Mouse (Mus musculus) adrenal gland, postnatal 14 days (tissue): Measurements from ENCODE around the gene 1700012B09Rik. TPM values are rescaled to one million over a fixed set of nuclear protein-coding genes. Genes with fewer than 3 reads are reported as not detected.

ENCODE experiments used
- DNase-seq: peaks from one replicate; pipeline ENCODE4 v3.0.0; 2021; ENCODE audit warnings: mixed read lengths
- long read RNA-seq, 2 experiments: library from polyadenylated mRNA; stranded (forward); transcript quantifications; one replicate each; pipeline ENCODE4 v2.0.0; 2021
- total RNA-seq: library from RNA; stranded (reverse); gene quantifications from 2 replicates; pipeline ENCODE4 v1.2.3, GENCODE M21; 2021

1700012B09Rik gene
- not detected in 2 replicates for total RNA-seq
- long read RNA-seq, experiment 1: 0 reads
- long read RNA-seq, experiment 2: 0 reads

DNA sequence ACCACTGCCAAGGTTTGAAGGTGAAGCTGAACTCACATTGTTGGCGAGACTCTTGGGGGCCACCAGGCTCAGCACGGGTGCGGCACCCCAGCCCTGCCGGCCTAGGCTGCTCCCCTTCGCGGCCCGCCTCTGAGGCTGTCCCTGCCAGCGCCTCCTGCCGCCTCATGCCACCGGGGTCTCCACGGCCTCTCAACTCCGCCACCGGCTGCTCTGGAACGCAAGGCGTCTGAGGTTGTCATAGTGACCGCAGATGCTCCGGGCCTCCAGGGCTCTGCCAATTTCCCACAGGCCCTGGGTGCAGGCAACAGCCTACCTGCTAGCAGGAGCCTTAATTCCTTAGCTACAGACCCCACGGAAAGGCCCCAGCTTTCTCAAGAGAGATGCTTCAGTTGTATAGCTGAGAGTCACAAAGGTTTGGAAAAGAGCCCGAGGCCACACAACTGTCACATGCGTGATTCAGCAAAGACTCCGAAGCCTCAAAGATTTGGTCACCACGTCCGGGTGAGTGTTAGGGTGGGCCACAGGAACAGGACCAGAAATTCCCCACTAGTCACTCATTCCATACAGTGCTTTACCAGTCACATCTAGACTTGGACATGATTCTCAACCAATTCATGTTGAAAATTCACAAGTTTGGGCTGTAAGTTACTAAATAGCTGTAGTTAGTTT, at the start of gene 1700012B09Rik:
Gene 1700012B09Rik, minus strand, starts transcription at position 228 of the 669 bp plus-strand sequence.
- DNase-seq: peak; percentile 16

DNA sequence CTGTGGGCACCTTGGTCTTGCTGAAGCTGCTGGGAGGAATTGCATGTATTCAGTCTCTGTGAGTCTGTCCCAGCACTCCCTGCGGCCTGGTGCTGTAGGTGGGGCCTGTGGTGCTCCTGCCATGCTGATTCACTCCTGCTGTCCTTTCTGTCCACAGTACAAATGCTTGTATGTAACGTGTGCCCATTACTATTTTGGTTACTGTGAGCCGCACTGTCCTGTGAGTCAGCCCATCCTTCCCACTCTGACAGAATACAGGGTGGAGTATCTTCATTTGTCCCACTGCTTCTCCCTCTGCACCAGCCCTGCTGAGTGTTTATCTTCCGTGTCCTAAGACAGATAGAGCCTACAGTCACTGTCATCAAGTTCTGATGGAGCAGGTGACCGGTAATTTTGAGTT, 39.3 kb upstream of the 1700012B09Rik start:
- no peak for DNase-seq

DNA sequence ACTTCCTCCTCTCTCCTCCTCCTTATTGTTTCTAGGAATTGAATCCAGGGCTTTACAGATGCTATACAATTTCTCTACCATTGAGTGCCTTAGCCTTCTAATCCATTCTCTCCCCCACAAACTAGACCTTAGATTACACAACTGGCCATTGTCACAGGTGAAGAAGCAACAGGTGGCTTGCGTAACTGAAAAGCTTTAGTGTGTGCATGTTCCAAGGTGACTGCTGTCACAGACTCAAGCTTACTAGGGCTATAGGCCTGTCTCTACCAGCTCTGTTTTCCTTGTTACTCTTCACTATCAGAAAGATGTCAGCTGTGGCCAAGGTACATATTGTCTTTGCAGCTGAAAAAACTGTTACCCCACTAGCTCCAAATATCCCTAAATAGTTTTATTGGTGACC, 36.0 kb upstream of the 1700012B09Rik start:
- no peak for DNase-seq

DNA sequence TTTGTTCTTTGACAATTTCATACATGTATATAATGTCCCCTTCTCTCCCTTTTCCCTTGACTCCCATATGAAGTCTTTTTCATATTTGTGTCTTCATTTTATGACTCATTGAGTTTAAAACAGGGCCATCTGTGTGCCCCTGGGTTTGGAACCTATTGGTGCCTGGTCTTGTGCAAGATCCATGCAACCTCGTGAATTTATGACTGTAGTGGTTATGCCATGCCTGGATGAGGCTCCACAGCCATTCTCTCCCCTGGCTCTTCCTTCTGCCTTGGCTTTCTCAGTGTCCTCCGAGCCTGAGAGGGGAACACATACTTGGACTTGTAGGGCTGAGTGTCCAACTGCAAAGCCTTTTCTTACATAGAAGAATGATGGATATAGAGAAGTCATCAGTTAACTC, 34.9 kb upstream of the 1700012B09Rik start:
- peak; percentile 32 for DNase-seq

- DNase-seq: no peak
Observed at GRCm38 (mm10) chr9:14787356-14787755, 16.5 kb upstream of the 1700012B09Rik start.

GRCm38 (mm10) chr9:14784039-14785002, 13.5 kb upstream of the 1700012B09Rik start, which contains the start of the genes Mre11a and Ankrd49:
Mre11a (plus strand) TSS chr9:14784654.
Ankrd49 (minus strand) TSS chr9:14784856.
- DNase-seq: peak; percentile 94

DNA sequence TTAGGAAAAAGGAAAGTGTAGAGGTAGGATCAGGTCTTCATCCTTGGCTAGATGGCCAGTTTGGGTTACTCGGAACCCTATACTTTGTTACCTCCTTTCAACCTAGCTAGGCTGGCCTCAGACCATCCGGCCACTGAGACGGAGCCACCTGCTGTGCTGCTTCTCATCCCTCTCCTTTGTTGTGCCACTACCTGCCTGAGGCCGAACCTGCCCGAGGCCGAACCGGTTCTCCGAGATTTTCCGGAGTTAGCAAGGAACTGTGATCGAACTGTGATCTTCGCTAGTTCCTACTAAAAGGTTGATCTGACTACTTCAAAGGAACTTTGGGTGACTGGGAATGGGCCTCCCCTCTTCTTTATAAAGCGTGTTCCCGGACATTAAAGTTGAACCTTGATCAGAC, 7.5 kb upstream of the 1700012B09Rik start:
- no peak for DNase-seq

DNA sequence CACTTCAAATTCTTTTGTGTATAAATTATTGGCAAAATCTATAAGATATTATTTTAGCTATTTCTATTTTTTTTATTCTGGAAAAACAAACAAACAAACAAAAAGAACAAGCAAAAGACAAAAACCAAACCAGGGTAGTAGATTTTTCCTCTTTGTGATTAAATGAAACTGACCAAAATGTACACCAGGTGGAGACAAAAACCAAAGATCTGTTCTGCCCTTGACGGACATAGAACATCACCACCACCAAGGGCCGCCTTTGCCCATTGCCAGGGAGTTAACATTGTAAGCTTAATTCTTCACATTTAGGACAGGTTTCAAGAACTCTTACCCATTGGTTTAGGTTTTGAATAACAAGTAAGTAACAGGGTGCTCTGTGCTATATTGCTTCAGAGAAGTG, 3.0 kb upstream of the 1700012B09Rik start:
- DNase-seq: no peak

- DNase-seq: no peak
Observed at GRCm38 (mm10) chr9:14772074-14772473, 1.2 kb upstream of the 1700012B09Rik start.

DNA sequence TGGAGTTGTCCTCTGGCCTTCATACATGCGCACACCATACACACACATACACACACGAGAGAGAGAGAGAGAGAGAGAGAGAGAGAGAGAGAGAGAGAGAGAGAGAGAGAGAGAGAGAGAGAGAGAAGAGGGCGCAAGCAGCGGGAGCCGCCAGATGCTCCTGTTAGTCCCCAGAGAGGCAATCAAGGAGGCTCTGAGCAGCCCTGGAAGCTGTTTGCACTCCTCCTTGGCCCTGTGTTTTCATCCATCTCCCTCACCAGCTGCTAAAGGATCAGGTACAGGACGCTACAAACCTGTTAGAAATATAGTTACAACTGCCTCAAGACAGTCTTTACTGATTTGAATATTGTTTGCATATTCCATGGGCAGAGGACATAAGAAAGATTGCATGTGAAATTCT, 1.0 kb downstream of the 1700012B09Rik start:
- DNase-seq: no peak

- DNase-seq: peak; percentile 61
Observed at GRCm38 (mm10) chr9:14764765-14765164, 6.1 kb downstream of the 1700012B09Rik start.

DNA sequence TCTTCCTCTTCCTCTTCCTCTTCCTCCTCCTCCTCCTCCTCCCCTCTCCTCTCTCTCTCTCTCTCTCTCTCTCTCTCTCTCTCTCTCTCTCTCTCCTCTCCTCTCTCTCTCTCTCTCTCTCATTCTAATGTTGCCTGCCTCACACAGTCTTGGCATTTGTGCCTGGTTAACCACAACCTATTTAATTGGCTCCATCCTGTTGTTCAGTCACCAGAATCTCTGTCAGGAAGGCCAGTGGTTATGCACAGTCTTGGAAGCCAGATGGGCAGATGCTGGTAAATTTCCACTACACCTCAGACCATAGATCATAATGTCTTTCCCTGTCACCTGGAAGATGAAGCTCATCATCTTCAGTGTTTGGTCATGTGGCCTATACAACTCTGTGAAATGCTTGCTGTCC, 11.6 kb downstream of the 1700012B09Rik start:
- no peak for DNase-seq

GRCm38 (mm10) chr9:14758590-14758989, 12.2 kb downstream of the 1700012B09Rik start:
- no peak for DNase-seq

- no peak for DNase-seq
Observed at GRCm38 (mm10) chr9:14754469-14754868, 16.4 kb downstream of the 1700012B09Rik start.

GRCm38 (mm10) chr9:14753947-14754346, 16.9 kb downstream of the 1700012B09Rik start:
- DNase-seq: no peak

DNA sequence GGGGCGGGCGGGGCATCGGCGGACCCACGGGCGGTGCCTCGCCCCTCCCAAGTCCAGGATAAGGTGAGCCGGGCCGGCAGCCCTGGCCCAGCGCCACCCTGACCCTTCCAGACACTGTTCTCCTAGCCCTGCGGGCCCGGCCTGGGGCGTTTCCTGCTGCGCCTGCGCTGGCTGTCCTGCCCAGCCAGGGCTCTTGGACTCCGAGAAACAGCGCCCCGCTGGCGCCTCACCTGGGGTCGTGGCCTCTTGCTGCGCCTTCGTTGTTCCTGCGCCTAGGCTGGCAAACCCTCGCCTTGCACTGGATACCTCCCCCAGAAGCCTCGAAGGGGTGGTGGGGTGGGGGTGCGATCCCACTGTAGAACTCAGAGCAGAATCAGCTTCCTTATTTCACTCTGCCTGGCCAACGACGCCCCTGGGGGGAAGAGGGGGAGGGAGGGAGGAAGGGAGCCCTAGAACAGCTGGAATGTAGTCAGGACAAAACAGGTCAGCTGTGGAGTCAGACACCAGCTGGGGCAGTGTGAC, 18.8 kb downstream of the 1700012B09Rik start, which contains the start of gene Fut4:
Gene Fut4, minus strand, starts transcription at position 393 of the 522 bp plus-strand sequence.
- DNase-seq: peak; percentile 75

DNA sequence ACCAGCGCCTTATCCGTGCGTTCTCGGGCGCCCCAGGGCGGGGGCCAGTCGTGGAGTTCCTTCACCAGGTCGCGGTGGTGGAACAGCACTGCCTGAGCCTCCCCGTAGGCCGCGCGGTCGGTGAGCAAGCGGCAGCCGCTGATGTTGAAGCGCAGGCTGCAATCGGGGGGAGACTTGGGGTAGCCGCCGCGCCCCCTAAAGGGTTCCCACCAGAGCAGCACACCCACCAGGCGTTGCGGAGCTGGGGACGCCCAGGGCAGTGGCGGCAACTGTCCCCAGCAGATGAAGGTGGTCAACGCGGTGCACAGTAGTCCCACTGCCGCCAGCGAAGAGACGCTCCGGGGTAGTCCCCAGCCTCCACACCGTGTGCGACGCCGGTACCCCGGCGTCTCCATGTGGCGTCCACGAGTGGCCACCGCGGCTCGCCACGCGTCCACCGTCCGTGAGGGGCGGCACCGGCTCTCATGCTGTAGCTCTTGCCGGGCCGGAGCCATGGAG, 19.3 kb downstream of the 1700012B09Rik start:
- peak; percentile 49 for DNase-seq

DNA sequence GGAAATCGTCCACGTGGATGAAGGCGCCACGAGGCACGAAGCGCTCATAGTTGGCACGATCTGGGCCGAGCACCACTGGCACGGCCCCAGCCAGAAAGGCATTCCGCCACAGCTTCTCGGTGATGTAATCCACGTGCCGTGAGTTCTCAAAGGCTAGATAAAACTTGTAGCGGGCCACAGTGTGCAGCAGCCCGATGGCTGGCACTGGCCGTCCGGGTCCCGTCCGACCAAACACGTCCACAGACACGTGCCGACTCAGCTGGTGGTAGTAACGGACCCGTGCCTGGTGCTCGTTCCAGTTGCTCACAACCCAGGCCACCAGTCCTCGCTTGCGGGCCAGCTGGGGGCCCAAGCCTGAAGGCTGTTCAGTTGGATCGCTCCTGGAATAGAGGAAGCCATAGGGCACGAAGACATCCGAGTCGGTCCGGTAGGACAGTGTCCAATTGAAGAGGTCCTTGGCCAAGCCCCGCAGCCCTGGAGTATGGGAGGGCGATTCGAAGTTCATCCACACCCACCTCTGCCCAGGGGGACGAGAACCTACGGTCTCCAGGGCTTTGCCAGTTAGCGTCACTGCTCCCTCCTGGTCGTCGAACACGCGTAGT, 19.8 kb downstream of the 1700012B09Rik start:
- peak; percentile 49 for DNase-seq

DNA sequence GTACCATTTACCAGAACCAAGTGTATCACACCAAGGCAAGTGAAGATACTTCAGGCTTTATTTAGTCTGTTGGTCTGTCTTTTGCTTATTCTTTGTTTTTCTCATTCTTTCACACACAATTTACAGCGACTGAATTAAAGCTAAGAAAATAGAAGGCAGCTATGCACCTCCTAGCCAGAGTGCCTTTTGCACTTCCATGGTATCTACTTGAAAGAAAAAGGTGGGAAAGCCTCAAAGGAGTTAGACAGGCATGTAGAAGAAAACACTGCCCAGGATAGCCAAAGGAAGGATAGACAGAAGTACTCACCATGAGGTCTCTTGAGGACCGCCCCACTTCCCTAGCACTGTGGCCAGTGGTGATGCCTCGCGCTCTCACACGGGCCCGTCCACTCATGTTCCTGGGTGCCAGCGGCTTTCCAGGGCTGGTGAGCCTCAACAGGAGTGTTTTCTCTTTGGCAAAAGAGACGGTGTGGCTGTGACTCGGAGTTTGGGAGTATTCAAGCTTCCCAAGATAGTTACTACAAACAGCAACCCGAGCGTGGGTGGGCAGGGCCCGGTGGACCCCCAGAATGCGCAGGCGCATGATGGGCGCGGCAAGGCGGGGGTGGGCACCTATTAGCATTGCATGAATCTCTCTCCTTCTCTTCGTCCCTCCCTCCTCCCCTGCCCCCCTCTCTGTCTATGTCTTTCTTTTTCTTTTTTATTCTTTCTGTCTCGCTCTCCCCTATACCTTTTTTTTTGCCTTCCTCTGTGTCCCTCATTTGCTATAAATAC, 30.5 kb downstream of the 1700012B09Rik start, which contains the start of gene Piwil4:
Gene Piwil4, minus strand, starts transcription at position 583 of the 774 bp plus-strand sequence.
- DNase-seq: no peak

GRCm38 (mm10) chr9:14739498-14740150, 31.2 kb downstream of the 1700012B09Rik start:
- DNase-seq: peak; percentile 45
